Mouse (Mus musculus): Measurements from ENCODE around the gene Mink1. TPM values are rescaled to one million over a fixed set of nuclear protein-coding genes. Genes with fewer than 3 reads are reported as not detected.

The Mink1 gene
- polyA plus RNA-seq, 1 experiment from 2014 or later: 19.9 TPM

GRCm38 (mm10) chr11:70645461-70646258 is 83.0 kb downstream of the Mink1 start:
- no peak for DNase-seq (ENCODE audit: low spot score)
- Histone ChIP-seq H3K4me3 (ENCODE audit: low read depth, low read length) (peak overlapping the region; percentile 77), H3K4me2 (ENCODE audit: low read length) (peak overlapping the region; percentile 96), H3K27me3 (replicated peaks; ENCODE audit: control insufficient read depth, insufficient read depth, low read length) (no peaks in the 10 kb centered on the region), H3K36me3 (ENCODE audit: control insufficient read depth, insufficient read depth, low read length) (peaks cover 49% of the 10 kb centered on the region), H3K9me3 (ENCODE audit: control insufficient read depth, low read length) (no peaks in the 10 kb centered on the region), H3K27ac (ENCODE audit: low read depth) (peak overlapping the region; percentile 74; the same call in 1 of the 2 replicates), H3K4me1 (replicated peaks; ENCODE audit: control insufficient read depth, insufficient read depth, low read length) (peaks cover 30% of the 10 kb centered on the region), H3K9ac (ENCODE audit: low read length) (peak overlapping the region; percentile 82)
- ATAC-seq (replicated peaks; ENCODE audit: low FRiP score, low TSS enrichment, low read depth): no peak
- WGBS: 90% methylated on average over 12 of the region's 12 CpGs

GRCm38 (mm10) chr11:70646259-70646555 is 83.5 kb downstream of the Mink1 start:
- peak overlapping the region; percentile 77 for H3K4me3 ChIP-seq (ENCODE audit: low read depth, low read length)
- H3K9ac ChIP-seq (ENCODE audit: low read length): peak overlapping the region; percentile 82
- H3K9me3 ChIP-seq (ENCODE audit: control insufficient read depth, low read length): no peaks in the 10 kb centered on the region
- peaks cover 36% of the 10 kb centered on the region for H3K4me1 ChIP-seq (replicated peaks; ENCODE audit: control insufficient read depth, insufficient read depth, low read length)
- no peak for ATAC-seq (replicated peaks; ENCODE audit: low FRiP score, low TSS enrichment, low read depth)
- H3K27me3 ChIP-seq (replicated peaks; ENCODE audit: control insufficient read depth, insufficient read depth, low read length): no peaks in the 10 kb centered on the region
- peak overlapping the region; percentile 96 for H3K4me2 ChIP-seq (ENCODE audit: low read length)
- no peak for DNase-seq (ENCODE audit: low spot score)
- peaks cover 54% of the 10 kb centered on the region for H3K36me3 ChIP-seq (ENCODE audit: control insufficient read depth, insufficient read depth, low read length)
- WGBS: 31% methylated on average over 3 of the region's 3 CpGs
- H3K27ac ChIP-seq (ENCODE audit: low read depth): peak overlapping the region; percentile 74

DNA sequence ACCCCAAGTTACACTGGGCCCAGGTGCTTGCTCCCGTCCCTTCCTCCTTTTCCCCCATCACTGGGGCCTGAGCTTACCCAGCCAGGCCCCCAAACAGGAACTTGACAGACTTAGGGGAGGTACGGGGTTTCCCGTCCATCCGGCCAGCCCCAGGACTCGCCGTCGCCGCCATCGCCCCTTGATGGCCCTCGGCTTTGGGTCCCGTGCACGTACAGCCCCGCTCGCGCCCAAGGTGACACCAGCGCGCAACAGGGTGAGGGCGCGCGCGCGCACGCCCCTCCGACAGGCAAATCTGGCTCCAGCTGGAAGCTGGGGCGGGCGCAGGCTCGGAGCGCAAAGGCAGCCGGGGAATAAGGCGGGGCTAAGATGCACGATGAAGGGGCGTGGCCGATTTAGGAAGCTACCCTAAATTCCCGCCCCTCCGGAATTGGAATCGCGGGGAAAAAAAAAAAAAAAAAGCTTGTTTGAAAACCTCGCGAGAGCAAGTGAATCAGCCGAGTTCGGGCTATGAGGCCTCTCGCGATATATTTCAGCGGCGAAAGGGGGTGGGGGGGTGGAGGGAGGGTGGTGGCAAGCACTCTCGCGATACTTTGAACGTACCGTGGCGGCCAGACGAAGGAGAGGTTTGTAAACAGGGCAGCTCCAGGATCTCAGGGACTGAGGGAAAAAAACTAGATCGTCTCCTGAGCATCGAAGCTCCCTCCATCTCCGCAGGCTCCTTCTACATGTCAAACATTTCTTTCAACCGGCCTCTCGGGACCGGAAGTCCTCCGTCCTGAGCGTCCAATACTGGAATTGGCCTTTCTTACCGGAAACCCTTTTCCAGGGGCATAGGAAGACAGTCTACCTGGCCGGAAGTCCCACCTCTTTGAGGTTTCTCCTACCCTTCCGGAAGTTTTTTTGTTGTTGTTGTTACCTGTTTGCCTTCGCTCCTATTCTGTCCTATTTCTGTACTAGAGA is 84.3 kb downstream of the Mink1 start, which contains the start of the genes Rnf167 and Slc25a11:
Rnf167 (plus strand) TSS at position 545 of the 960 bp plus-strand sequence.
Slc25a11 (minus strand) TSS at position 789 of the 960 bp plus-strand sequence.
- Histone ChIP-seq H3K4me1 (replicated peaks; ENCODE audit: control insufficient read depth, insufficient read depth, low read length) (peaks cover 43% of the 10 kb centered on the region), H3K9ac (ENCODE audit: low read length) (peak within 1 kb of the TSS; percentile 82), H3K4me2 (ENCODE audit: low read length) (peak within 1 kb of the TSS; percentile 99), H3K27ac (ENCODE audit: low read depth) (peak within 1 kb of the TSS; percentile 96), H3K36me3 (ENCODE audit: control insufficient read depth, insufficient read depth, low read length) (peaks cover 62% of the 10 kb centered on the region), H3K4me3 (ENCODE audit: low read depth, low read length) (peak within 1 kb of the TSS; percentile 77), H3K9me3 (ENCODE audit: control insufficient read depth, low read length) (no peaks in the 10 kb centered on the region), H3K27me3 (replicated peaks; ENCODE audit: control insufficient read depth, insufficient read depth, low read length) (no peaks in the 10 kb centered on the region)
- WGBS: under 1% methylated on average over 63 of the region's 63 CpGs
- DNase-seq (ENCODE audit: low spot score): peak; percentile 97
- peak; percentile 82 for ATAC-seq (replicated peaks; ENCODE audit: low FRiP score, low TSS enrichment, low read depth)

DNA sequence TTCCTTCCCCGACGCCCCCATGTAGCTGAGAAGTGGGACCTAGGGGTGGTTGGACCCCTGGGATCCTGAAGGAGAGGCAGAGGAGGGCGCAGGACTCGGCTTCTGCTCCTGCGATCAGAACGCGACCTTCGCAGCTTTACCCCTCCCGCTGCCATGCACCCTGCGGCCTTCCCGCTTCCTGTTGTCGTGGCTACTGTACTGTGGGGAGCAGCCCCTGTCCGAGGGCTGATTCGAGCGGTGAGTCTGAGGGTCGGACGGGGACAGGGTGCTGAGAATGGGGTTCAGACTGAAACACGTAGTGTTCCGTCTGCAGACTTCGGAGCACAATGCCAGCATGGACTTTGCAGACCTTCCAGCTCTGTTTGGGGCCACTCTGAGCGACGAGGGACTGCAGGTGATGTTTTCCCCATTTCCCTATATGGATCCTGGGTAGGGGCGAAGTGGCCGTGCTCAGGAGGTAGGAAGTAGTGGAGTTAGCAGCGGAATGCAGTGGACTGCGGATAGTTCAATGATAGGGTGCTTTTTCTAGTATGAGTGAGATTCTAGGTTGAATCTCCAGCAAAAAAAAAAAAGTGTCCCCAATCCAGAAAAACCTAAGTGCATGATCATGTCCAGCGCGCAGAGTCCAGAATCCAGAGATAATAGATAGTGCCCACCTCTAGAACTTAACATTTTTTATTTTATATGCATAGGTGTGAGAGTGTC is 85.2 kb downstream of the Mink1 start:
- Histone ChIP-seq H3K4me1 (replicated peaks; ENCODE audit: control insufficient read depth, insufficient read depth, low read length) (peaks cover 51% of the 10 kb centered on the region), H3K4me3 (ENCODE audit: low read depth, low read length) (peak overlapping the region; percentile 77)
- DNase-seq (ENCODE audit: low spot score): peak; percentile 72

GRCm38 (mm10) chr11:70648512-70648911 is 85.8 kb downstream of the Mink1 start:
- peak overlapping the region; percentile 99 for H3K4me2 ChIP-seq (ENCODE audit: low read length)
- DNase-seq (ENCODE audit: low spot score) (no peak), ATAC-seq (replicated peaks; ENCODE audit: low FRiP score, low TSS enrichment, low read depth) (no peak)
- peak overlapping the region; percentile 77 for H3K4me3 ChIP-seq (ENCODE audit: low read depth, low read length)
- no peaks in the 10 kb centered on the region for H3K27me3 ChIP-seq (replicated peaks; ENCODE audit: control insufficient read depth, insufficient read depth, low read length)
- H3K36me3 ChIP-seq (ENCODE audit: control insufficient read depth, insufficient read depth, low read length): peaks cover 73% of the 10 kb centered on the region
- peak overlapping the region; percentile 72 for H3K9ac ChIP-seq (ENCODE audit: low read length)
- peaks cover 51% of the 10 kb centered on the region for H3K4me1 ChIP-seq (replicated peaks; ENCODE audit: control insufficient read depth, insufficient read depth, low read length)
- H3K27ac ChIP-seq (ENCODE audit: low read depth): peak overlapping the region; percentile 96; the same call in 1 of the 2 replicates
- no peaks in the 10 kb centered on the region for H3K9me3 ChIP-seq (ENCODE audit: control insufficient read depth, low read length)
- WGBS: 72% methylated on average over 4 of the region's 4 CpGs

More for the DNA sequence above, 85.2 kb downstream of the Mink1 start:
- Histone ChIP-seq H3K9ac (ENCODE audit: low read length) (peak overlapping the region; percentile 72), H3K36me3 (ENCODE audit: control insufficient read depth, insufficient read depth, low read length) (peaks cover 71% of the 10 kb centered on the region), H3K9me3 (ENCODE audit: control insufficient read depth, low read length) (no peaks in the 10 kb centered on the region), H3K27me3 (replicated peaks; ENCODE audit: control insufficient read depth, insufficient read depth, low read length) (no peaks in the 10 kb centered on the region), H3K27ac (ENCODE audit: low read depth) (peak overlapping the region; percentile 96), H3K4me2 (ENCODE audit: low read length) (peak overlapping the region; percentile 99)
- WGBS: 4% methylated on average over 28 of the region's 28 CpGs
- peak; percentile 25 for ATAC-seq (replicated peaks; ENCODE audit: low FRiP score, low TSS enrichment, low read depth)

DNA sequence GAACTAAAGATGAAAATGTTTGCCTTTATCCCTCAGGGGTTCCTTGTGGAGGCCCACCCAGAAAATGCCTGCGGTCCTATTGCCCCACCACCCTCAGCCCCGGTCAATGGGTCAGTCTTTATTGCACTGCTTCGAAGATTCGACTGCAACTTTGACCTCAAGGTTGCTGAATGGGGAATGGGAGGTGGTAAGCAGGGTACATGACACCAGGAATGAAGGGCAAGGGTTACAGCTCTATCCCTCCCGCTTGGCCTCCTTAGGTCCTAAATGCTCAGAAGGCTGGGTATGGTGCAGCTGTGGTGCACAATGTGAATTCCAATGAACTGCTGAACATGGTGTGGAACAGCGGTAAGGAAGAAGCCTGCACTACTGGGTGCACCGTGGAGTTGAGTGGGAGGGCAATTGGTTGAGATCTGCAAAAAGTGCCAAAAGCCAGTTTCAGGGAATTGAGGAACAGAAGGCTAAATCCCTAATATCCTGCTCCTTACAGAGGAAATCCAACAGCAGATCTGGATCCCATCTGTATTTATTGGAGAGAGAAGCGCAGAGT is 86.6 kb downstream of the Mink1 start:
- H3K27me3 ChIP-seq (replicated peaks; ENCODE audit: control insufficient read depth, insufficient read depth, low read length): no peaks in the 10 kb centered on the region
- ATAC-seq (replicated peaks; ENCODE audit: low FRiP score, low TSS enrichment, low read depth): no peak
- peaks cover 65% of the 10 kb centered on the region for H3K36me3 ChIP-seq (ENCODE audit: control insufficient read depth, insufficient read depth, low read length)
- H3K4me2 ChIP-seq (ENCODE audit: low read length): peak overlapping the region; percentile 99
- H3K27ac ChIP-seq (ENCODE audit: low read depth): peak overlapping the region; percentile 18; the same call in 1 of the 2 replicates
- 75% methylated on average over 8 of the region's 8 CpGs for WGBS
- H3K4me1 ChIP-seq (replicated peaks; ENCODE audit: control insufficient read depth, insufficient read depth, low read length): peaks cover 51% of the 10 kb centered on the region
- H3K9ac ChIP-seq (ENCODE audit: low read length): no peak overlapping the region; the same call in 1 of the 2 replicates
- H3K9me3 ChIP-seq (ENCODE audit: control insufficient read depth, low read length): no peaks in the 10 kb centered on the region
- no peak for DNase-seq (ENCODE audit: low spot score)
- no peak overlapping the region; the same call in 1 of the 2 replicates for H3K4me3 ChIP-seq (ENCODE audit: low read depth, low read length)

DNA sequence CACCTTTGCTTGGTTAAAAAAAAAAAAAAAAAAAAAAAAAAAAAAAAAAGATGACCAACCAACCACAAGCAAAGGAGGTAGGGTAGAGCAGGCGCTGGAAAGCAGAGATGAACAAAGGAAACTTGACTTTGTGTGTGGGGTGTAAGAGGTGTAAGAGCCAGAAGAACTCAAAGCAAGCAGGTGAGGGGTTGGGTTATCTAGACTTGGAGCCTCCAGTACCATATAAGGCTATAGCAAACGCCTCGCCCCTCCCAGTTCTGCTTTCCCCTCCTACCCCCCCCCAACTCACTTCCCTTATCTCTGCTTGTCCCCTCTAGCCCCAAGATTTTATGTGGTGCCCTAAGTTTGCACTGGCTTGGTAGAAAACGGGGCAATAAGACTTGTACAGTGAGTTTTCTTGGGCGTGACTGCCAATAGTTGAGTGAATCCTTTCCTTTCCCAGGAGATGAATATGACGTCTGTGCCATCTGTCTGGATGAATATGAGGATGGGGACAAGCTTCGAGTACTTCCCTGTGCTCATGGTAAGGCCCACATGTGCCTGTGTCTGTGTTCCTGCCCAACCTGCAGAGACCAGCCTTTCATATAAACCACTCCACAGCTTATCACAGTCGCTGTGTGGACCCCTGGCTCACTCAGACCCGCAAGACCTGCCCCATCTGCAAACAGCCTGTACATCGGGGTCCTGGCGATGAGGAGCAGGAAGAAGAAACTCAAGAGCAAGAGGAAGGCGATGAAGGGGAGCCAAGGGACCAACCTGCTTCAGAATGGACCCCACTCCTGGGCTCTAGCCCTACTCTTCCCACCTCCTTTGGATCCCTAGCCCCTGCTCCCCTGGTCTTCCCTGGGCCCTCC is 87.9 kb downstream of the Mink1 start:
- H3K9ac ChIP-seq (ENCODE audit: low read length): 0 out of 2 replicates have a peak overlapping the region, but pooled peaks have one; percentile 16
- ATAC-seq (replicated peaks; ENCODE audit: low FRiP score, low TSS enrichment, low read depth) (no peak), DNase-seq (ENCODE audit: low spot score) (no peak)
- H3K4me3 ChIP-seq (ENCODE audit: low read depth, low read length): no peak overlapping the region
- peaks cover 49% of the 10 kb centered on the region for H3K4me1 ChIP-seq (replicated peaks; ENCODE audit: control insufficient read depth, insufficient read depth, low read length)
- H3K4me2 ChIP-seq (ENCODE audit: low read length): peak overlapping the region; percentile 98
- WGBS: 78% methylated on average over 12 of the region's 12 CpGs
- H3K9me3 ChIP-seq (ENCODE audit: control insufficient read depth, low read length): no peaks in the 10 kb centered on the region
- H3K36me3 ChIP-seq (ENCODE audit: control insufficient read depth, insufficient read depth, low read length): peaks cover 52% of the 10 kb centered on the region
- H3K27ac ChIP-seq (ENCODE audit: low read depth): peak overlapping the region; percentile 9; the same call in 1 of the 2 replicates
- H3K27me3 ChIP-seq (replicated peaks; ENCODE audit: control insufficient read depth, insufficient read depth, low read length): no peaks in the 10 kb centered on the region

Measured in intestine, embryonic 14.5 days (tissue).